In the genomic region with DNA sequence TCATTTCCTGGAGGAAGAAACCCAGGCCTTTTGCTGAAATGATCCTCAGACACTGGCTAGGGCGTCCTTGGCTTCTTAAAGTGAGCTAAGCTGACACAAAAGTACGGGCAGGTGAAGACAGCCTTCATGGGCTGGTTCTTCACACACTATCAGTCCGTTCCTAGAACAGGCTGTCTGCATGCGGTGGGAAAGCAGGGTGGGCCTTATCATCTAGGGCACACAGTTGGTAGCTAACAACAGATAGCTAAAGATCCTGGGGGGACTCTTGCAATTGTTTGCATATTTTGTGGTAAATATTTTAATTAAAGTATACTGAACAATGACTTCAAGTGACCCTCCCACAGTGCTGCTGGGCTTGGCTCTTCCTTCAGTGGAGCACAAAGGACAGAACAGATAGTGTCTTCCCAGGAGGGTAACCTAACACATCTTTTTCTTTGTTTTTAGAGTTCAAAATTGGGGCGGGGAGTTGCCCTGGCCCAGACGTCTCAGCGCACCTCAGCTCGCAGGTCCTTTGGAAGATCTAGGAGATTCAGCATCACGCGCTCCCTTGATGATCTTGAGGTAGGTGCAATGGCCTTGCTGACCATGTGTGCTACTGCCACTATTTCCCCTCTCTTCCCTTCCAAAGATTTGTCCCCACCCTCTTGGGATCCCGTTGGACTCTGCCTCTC, we compare ENCODE assay signal across 15 mouse cellular contexts. TPM values are rescaled to one million over a fixed set of nuclear protein-coding genes. Genes with fewer than 3 reads are reported as not detected.
DNase-seq lines count a peak whose midpoint lies in the region; ATAC-seq and TF ChIP-seq lines count a peak whose summit lies in the region.
"Had no signal": no experiment of that assay in that cellular context is flagged by ENCODE, and none has a peak within 500 bp of the region (broad histone marks: within the 10 kb centered on the region; RNA-seq: fewer than 3 reads in every experiment).

No protein-coding gene starts in this region.

- peaks cover 79% of the 10 kb centered on the region for H3K4me1 ChIP-seq in heart, embryonic 12.5 days (replicated peaks)
- H3K4me1 ChIP-seq in MEL (ENCODE audit: control insufficient read depth in 1 of 2, insufficient read depth in 2 of 2, low read length in 2 of 2), result peaks cover 37 to 46% of the 10 kb centered on the region in 2 experiments
- peaks cover 17% of the 10 kb centered on the region for H3K4me1 ChIP-seq in brown adipose tissue, adult 24 weeks (ENCODE audit: control insufficient read depth, insufficient read depth, insufficient read length, low read length)
- peaks cover 64 to 88% of the 10 kb centered on the region in 2 experiments for H3K4me1 ChIP-seq in liver, embryonic 14.5 days (replicated peaks; ENCODE audit: control insufficient read depth in 2 of 2, insufficient read depth in 2 of 2, low read length in 1 of 2)
- H3K4me1 ChIP-seq in intestine, postnatal 0 days (replicated peaks; ENCODE audit: control insufficient read depth, insufficient read depth, low read length), result no peaks in the 10 kb centered on the region
- H3K4me1 ChIP-seq: hindbrain, embryonic 12.5 days had no signal

- no peak for TF ChIP-seq RAD21 in MEL (IDR thresholded peaks at IDR 0.05; ENCODE audit: low read depth, low read length)

- no peaks in the 10 kb centered on the region for H3K79me2 ChIP-seq in MEL (ENCODE audit: control insufficient read depth, insufficient read depth, low read length, poor library complexity)

- H3K4me2 ChIP-seq in heart, embryonic 12.5 days, result no peak overlapping the region
- H3K4me2 ChIP-seq in liver, embryonic 14.5 days (ENCODE audit: low read depth), result peak overlapping the region; percentile 84
- no peak overlapping the region for H3K4me2 ChIP-seq in intestine, postnatal 0 days (replicated peaks; ENCODE audit: low read depth)
- H3K4me2 ChIP-seq: embryonic facial prominence, embryonic 15.5 days; hindbrain, embryonic 12.5 days; limb, embryonic 15.5 days; midbrain, embryonic 13.5 days had no signal

- intact Hi-C loops in heart, postnatal 14 days (cut with DNase I), result no loop called here

- H3K27me3 ChIP-seq in heart, embryonic 12.5 days (replicated peaks), result no peaks in the 10 kb centered on the region
- no peaks in the 10 kb centered on the region for H3K27me3 ChIP-seq in MEL (ENCODE audit: control insufficient read depth in 1 of 2, insufficient read depth in 2 of 2, low read length in 2 of 2)
- no peaks in the 10 kb centered on the region for H3K27me3 ChIP-seq in liver, embryonic 14.5 days (ENCODE audit: control insufficient read depth, insufficient read depth, low read length)
- H3K27me3 ChIP-seq in intestine, postnatal 0 days (replicated peaks; ENCODE audit: control insufficient read depth, insufficient read depth, low read length), result peaks cover 17% of the 10 kb centered on the region; the same call in 1 of the 2 replicates
- H3K27me3 ChIP-seq: embryonic facial prominence, embryonic 15.5 days; hindbrain, embryonic 12.5 days; limb, embryonic 15.5 days; midbrain, embryonic 13.5 days had no signal

- DNase-seq in heart, postnatal 14 days, result no peak
- DNase-seq in MEL (ENCODE audit: low read depth, low spot score), result peak; percentile 92
- DNase-seq in liver, embryonic 14.5 days (ENCODE audit: low read depth in 3 of 3, low spot score in 3 of 3), result peak; percentile 77 to 79 (median 78)
- DNase-seq: adrenal gland, adult 8-10 months; cerebellum, adult 11 months; kidney, adult 18-20 months; thymus, adult 2 months had no signal

- 0 out of 2 replicates have a peak overlapping the region, but pooled peaks have one; percentile 2 for H3K27ac ChIP-seq in heart, embryonic 12.5 days (ENCODE audit: poor library complexity, severe bottlenecking)
- H3K27ac ChIP-seq in MEL (ENCODE audit: control insufficient read depth, low read depth, low read length), result peak overlapping the region; percentile 68
- peak overlapping the region; percentile 85 for H3K27ac ChIP-seq in brown adipose tissue, adult 24 weeks (replicated peaks; ENCODE audit: low read depth, low read length)
- peak overlapping the region; percentile 93 for H3K27ac ChIP-seq in liver, embryonic 14.5 days
- H3K27ac ChIP-seq in intestine, postnatal 0 days (ENCODE audit: low read depth, low read length), result no peak overlapping the region
- H3K27ac ChIP-seq: embryonic facial prominence, embryonic 15.5 days; hindbrain, embryonic 12.5 days; limb, embryonic 15.5 days; midbrain, embryonic 13.5 days had no signal

- 64% methylated on average over 11 of the region's 11 CpGs for WGBS in heart, embryonic 12.5 days
- WGBS in liver, embryonic 14.5 days (ENCODE audit: insufficient replicate concordance), result 10% methylated on average over 11 of the region's 11 CpGs
- 88% methylated on average over 11 of the region's 11 CpGs for WGBS in intestine, postnatal 0 days

- no peaks in the 10 kb centered on the region for H3K9me3 ChIP-seq in heart, embryonic 12.5 days (replicated peaks)
- no peaks in the 10 kb centered on the region for H3K9me3 ChIP-seq in MEL (replicated peaks; ENCODE audit: insufficient read depth, low read length)
- no peaks in the 10 kb centered on the region for H3K9me3 ChIP-seq in liver, embryonic 14.5 days (ENCODE audit: control insufficient read depth, low read length)
- no peaks in the 10 kb centered on the region for H3K9me3 ChIP-seq in intestine, postnatal 0 days (ENCODE audit: control insufficient read depth)
- H3K9me3 ChIP-seq: embryonic facial prominence, embryonic 15.5 days; hindbrain, embryonic 12.5 days; limb, embryonic 15.5 days; midbrain, embryonic 13.5 days had no signal

- no peak for TF ChIP-seq POLR2A in MEL (IDR thresholded peaks at IDR 0.05; ENCODE audit: control insufficient read depth in 1 of 2, insufficient read depth in 1 of 2, low read depth in 1 of 2, low read length in 2 of 2, poor library complexity in 1 of 2)

- H3K36me3 ChIP-seq in heart, embryonic 12.5 days, result peaks cover 33% of the 10 kb centered on the region
- peaks cover 0 to 31% of the 10 kb centered on the region in 2 experiments; a peak in 2 of 4 replicates for H3K36me3 ChIP-seq in MEL (ENCODE audit: control insufficient read depth in 1 of 2, insufficient read depth in 2 of 2, low read length in 2 of 2)
- H3K36me3 ChIP-seq in liver, embryonic 14.5 days (replicated peaks; ENCODE audit: control insufficient read depth, insufficient read depth, low read depth), result no peaks in the 10 kb centered on the region; the same call in 1 of the 2 replicates
- peaks cover 4% of the 10 kb centered on the region; the same call in 1 of the 2 replicates for H3K36me3 ChIP-seq in intestine, postnatal 0 days (ENCODE audit: control insufficient read depth, insufficient read depth)

- no peak for TF ChIP-seq CTCF in MEL (IDR thresholded peaks at IDR 0.05 in 2 of 3, conservative IDR thresholded peaks at IDR 0.05 in 1 of 3; ENCODE audit: control insufficient read depth in 1 of 3, insufficient read depth in 1 of 3, low read depth in 2 of 3, low read length in 3 of 3, poor library complexity in 1 of 3, severe bottlenecking in 1 of 3)
- TF ChIP-seq CTCF in liver, embryonic 14.5 days (IDR thresholded peaks at IDR 0.05; ENCODE audit: low read depth), result no peak
- no peak for TF ChIP-seq CTCF in intestine, postnatal 0 days (IDR thresholded peaks at IDR 0.05; ENCODE audit: low read depth)

- H3K9ac ChIP-seq in heart, embryonic 12.5 days, result no peak overlapping the region
- peak overlapping the region; percentile 13 for H3K9ac ChIP-seq in MEL (ENCODE audit: control insufficient read depth, low read depth, low read length, poor library complexity, severe bottlenecking)
- peak overlapping the region; percentile 53 for H3K9ac ChIP-seq in liver, embryonic 14.5 days (replicated peaks)
- H3K9ac ChIP-seq in intestine, postnatal 0 days (ENCODE audit: low read depth, low read length), result no peak overlapping the region
- H3K9ac ChIP-seq: embryonic facial prominence, embryonic 15.5 days; hindbrain, embryonic 12.5 days; limb, embryonic 15.5 days; midbrain, embryonic 13.5 days had no signal

- H3K4me3 ChIP-seq in heart, embryonic 12.5 days, result no peak overlapping the region
- no peak overlapping the region for H3K4me3 ChIP-seq in MEL (ENCODE audit: control insufficient read depth in 1 of 2, insufficient read depth in 1 of 2, low read depth in 2 of 2, low read length in 2 of 2)
- no peak overlapping the region for H3K4me3 ChIP-seq in brown adipose tissue, adult 24 weeks (ENCODE audit: insufficient read depth, low read depth, low read length)
- H3K4me3 ChIP-seq in liver, embryonic 14.5 days (ENCODE audit: insufficient read depth in 1 of 2, low read depth in 2 of 2, low read length in 2 of 2), result peak overlapping the region; percentile 52 to 63
- no peak overlapping the region for H3K4me3 ChIP-seq in intestine, postnatal 0 days (ENCODE audit: low read depth, low read length)
- H3K4me3 ChIP-seq: embryonic facial prominence, embryonic 15.5 days; hindbrain, embryonic 12.5 days; limb, embryonic 15.5 days; midbrain, embryonic 13.5 days had no signal

- peak; percentile 88 to 96 for TF ChIP-seq EP300 in MEL (IDR thresholded peaks at IDR 0.05; ENCODE audit: low read depth in 1 of 2, low read length in 2 of 2)
- TF ChIP-seq EP300 in liver, embryonic 14.5 days (IDR thresholded peaks at IDR 0.05; ENCODE audit: low read depth), result peak; percentile 94

- peak; percentile 58; the same call in 1 of the 2 replicates for ATAC-seq in heart, embryonic 12.5 days (ENCODE audit: insufficient number of reproducible peaks, low FRiP score)
- ATAC-seq in liver, embryonic 14.5 days (ENCODE audit: insufficient read depth), result peak; percentile 90
- ATAC-seq in intestine, postnatal 0 days, result no peak
- ATAC-seq in cerebellum, adult (ENCODE audit: insufficient number of reproducible peaks, low FRiP score, low TSS enrichment), result no peak
- ATAC-seq: midbrain, embryonic 13.5 days had no signal

TF ChIP-seq in MEL, 35 proteins besides CTCF, POLR2A, EP300 and RAD21 (continues in another document):
- TF ChIP-seq ZMIZ1 (IDR thresholded peaks at IDR 0.05; ENCODE audit: low read depth, low read length) (no peak; the same call in 1 of the 2 replicates), MYC (IDR thresholded peaks at IDR 0.05; ENCODE audit: low read depth, low read length) (0 out of 2 replicates have a peak, but pooled peaks have one; percentile 64), CHD1 (IDR thresholded peaks at IDR 0.05; ENCODE audit: low read depth, low read length) (no peak), ETS1 (IDR thresholded peaks at IDR 0.05; ENCODE audit: low read depth, low read length) (peak; percentile 95), GABPA (IDR thresholded peaks at IDR 0.05; ENCODE audit: low read depth, low read length) (no peak)

RNA-seq across cellular contexts. Expression of a gene that starts 25.7 kb away (rescaled TPM):
- polyA plus RNA-seq in heart, embryonic 12.5 days (2016; fragmentation: Nextera tagmentation; extraction: Ambion mirVana), result 34.2 and 35.6 TPM in 2 replicates
- total RNA-seq in heart, postnatal 14 days (2021), result 10 to 100 TPM; 24.3 to 30.4 TPM
- total RNA-seq in MEL (2012; rRNA removed), result 11.9 and 12.9 TPM in 2 replicates
- polyA plus RNA-seq in MEL (2012; ENCODE audit: insufficient read depth in 1 of 2, insufficient read length in 2 of 2, low read depth in 1 of 2, low replicate concordance in 2 of 2, missing spikeins in 1 of 2), result 10 to 100 TPM in 1 of 2 experiments, not detected in 1; 15.4 TPM
- 2.7 and 4.7 TPM in 2 replicates for polyA plus RNA-seq in brown adipose tissue, adult 24 weeks (2012; ENCODE audit: insufficient read depth, insufficient read length, missing spikeins)
- polyA plus RNA-seq in liver, embryonic 14.5 days (2012; rRNA removed), result 18.7 and 21.7 TPM in 2 replicates
- 17.1 and 20.4 TPM in 2 replicates for polyA plus RNA-seq in liver, embryonic 14.5 days (2014; fragmentation: Nextera tagmentation; extraction: Ambion mirVana)
- polyA plus RNA-seq in intestine, postnatal 0 days (2015; fragmentation: Nextera tagmentation; extraction: Ambion mirVana), result 4.1 and 4.7 TPM in 2 replicates

Comparison
In these comparisons a context has a peak if more than half of its experiments do, and no peak if none do; other contexts are left out.
1. ATAC-seq: peak in heart, embryonic 12.5 days (single experiment) and liver, embryonic 14.5 days (single experiment); none in intestine, postnatal 0 days (single experiment) and cerebellum, adult (single experiment).
2. H3K4me3 ChIP-seq: peak in liver, embryonic 14.5 days (2 of 2); none in heart, embryonic 12.5 days (single experiment), MEL (0 of 2), brown adipose tissue, adult 24 weeks (single experiment) and intestine, postnatal 0 days (single experiment).
3. H3K9ac ChIP-seq: peak in MEL (single experiment) and liver, embryonic 14.5 days (single experiment); none in heart, embryonic 12.5 days (single experiment) and intestine, postnatal 0 days (single experiment).
4. DNase-seq: peak in MEL (single experiment) and liver, embryonic 14.5 days (3 of 3); none in heart, postnatal 14 days (0 of 2).